Mouse (Mus musculus) C2C12 (cell line): Measurements from ENCODE around the gene Exoc4.

Experiments used
- CTCF ChIP-seq: IDR thresholded peaks from one replicate; pipeline ENCODE4 v1.5.1; 2011; ENCODE audit not compliant: control insufficient read depth, insufficient read depth, insufficient read length
- MAX ChIP-seq: IDR thresholded peaks from one replicate; pipeline ENCODE4 v1.6.1; 2011; ENCODE audit warnings: mild to moderate bottlenecking, control low read depth

- no peak for TF ChIP-seq CTCF
- no peak for TF ChIP-seq MAX
Observed at GRCm38 (mm10) chr6:33476134-33476533, 227.2 kb downstream of the Exoc4 start.
